Mouse (Mus musculus): ENCODE data around the gene Cog5. TPM values are rescaled to one million over a fixed set of nuclear protein-coding genes. Genes with fewer than 3 reads are reported as not detected.
A peak's percentile ranks its signal among the peaks of the same experiment; 100 is the strongest.

Gene Cog5
- total RNA-seq, 2 experiments from 2014 or later: 60.3 to 93.5 TPM

DNA sequence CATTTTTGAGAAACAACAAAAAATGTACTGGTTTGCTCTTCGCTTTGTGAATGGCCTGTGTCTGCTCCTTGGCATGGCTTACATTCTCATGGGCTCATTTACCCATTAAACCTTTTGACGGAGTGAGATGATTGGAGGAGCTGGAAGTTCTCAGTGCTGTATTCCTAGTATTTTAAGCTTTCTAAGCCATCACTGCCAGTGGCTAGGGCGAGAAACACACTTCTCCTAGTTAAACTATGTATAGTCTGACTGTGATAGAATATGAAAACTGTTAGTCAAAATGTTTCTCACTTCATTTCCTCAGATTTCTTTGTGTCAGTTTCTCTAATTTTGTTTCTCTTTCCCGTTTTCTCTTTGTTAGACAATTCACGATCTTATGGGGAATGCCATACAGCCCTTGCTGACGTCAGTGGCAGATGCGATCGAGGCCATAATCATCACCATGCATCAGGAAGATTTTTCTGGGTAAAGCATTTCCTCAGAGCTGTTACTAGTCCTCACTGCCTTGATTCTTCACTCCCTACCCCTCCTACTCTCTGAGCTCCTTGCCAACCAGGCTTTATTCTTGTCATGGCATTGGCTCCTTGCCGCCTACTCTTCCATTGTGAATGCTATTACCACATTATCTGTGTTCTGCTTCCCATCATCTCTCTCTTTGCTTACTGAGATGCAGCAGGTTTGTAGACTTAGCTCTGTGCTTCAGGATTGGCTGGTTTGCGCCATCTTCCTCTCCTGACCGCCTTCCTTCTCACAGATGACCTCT, 231.4 kb downstream of the Cog5 start:
- ATAC-seq (replicated peaks; ENCODE audit: poor library complexity): no peak

DNA sequence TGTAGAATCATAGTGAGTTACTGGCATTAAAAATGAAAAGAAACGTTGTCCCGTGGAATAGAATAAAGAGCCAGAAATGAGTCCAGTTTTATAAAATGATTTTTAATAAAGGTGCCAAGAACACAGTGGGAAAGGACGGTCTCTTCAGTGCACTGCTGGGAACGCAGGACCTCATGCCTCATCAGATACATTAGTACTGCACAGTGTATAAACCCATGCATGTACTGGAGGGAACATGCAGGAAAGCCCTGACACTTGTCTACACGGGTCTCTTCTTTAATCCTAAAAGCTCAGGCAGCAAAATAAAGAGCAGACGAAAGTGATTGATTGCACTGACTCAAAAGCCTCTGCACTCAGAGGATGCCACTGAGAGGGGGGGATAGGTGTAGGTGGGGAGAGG, 236.0 kb downstream of the Cog5 start:
- ATAC-seq (replicated peaks; ENCODE audit: poor library complexity): no peak

DNA sequence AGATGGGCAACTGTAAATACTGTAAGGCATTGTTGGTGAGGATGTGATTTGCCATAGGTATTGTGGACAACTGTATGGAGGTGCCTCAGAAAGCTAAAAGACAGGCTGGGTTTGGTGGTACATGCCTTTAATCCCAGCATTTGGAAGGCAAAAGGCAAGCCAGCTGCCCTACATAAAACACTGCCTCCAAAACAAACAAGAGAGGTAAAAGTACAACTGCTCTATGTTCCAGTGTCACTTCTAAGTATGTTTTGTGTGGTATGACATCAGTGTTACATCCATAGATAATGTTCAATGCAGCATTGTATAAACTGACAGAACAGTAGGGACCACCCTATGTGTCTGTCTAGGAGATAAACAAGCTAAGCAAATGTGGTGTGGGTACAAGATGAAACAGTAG, 237.4 kb downstream of the Cog5 start:
- ATAC-seq (replicated peaks; ENCODE audit: poor library complexity): no peak

DNA sequence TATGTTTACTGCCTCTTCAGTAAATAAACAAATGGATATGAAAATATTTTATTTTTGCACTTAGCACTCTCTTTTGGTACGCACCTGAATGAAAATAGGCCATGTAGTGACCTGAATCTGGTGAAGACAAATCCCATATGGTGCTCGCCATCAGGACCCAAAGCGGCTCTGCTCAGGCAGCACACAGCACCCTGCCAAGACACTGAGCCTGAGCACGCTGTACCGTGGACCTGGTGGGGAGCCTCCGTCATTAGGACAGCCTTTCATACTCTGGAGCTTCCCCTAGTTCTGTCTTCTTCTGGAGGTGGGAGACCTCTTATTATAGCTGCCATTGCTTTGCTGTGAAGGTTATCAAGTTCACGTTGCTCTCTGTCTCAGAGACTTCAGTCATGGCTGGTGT, 238.1 kb downstream of the Cog5 start:
- ATAC-seq (replicated peaks; ENCODE audit: poor library complexity): no peak

DNA sequence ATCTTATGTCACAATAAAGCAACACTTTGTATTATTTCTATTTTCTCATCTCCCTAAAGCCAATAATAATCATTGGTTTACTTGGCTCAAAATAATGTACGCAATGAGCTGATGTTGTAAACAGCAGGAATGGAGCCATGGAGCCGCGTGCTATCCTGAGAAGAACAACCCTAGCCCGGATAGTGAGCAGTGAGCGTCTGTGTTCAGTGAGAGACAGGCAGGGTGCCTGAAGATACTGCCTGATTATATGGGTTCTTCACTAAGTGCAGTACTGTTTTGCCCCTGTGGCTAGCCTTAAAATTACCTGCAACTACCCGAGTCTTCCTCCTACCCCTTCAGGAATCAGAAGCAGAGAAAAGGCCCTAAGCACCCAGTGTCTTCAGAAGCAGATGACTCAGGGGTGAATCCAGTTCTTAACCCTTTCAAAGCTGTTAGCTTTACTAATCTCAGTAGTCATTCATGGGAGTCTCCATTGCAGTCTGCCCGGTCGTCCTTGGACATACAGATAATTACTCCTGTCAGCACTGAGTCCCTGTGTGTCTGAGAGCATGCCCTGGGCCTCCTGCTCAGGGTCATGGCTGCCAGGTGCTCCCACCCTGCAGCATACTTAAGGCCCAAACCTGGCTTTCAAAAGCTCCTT, 240.5 kb downstream of the Cog5 start:
- no peak for ATAC-seq (replicated peaks; ENCODE audit: poor library complexity)

DNA sequence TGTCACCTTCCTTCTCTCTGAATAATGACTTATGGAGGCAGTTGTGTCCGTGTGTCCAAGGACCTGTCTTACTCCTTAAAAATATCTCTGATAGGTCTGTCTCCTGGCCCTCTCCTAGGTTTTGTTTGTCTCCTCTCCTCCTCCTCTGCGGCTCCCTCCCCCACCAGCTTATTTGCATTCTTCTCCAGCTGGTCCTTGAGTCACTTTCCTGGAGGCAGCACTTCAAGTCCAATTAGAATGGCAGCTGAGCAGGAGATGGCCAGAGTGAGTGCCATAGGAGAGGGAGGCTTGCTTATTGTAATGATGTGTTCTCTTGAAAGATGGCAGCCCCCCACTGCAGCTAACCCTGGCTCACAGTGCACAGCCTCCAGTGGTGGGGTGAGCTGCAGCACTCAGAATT, 241.2 kb downstream of the Cog5 start:
- no peak for ATAC-seq (replicated peaks; ENCODE audit: poor library complexity)

DNA sequence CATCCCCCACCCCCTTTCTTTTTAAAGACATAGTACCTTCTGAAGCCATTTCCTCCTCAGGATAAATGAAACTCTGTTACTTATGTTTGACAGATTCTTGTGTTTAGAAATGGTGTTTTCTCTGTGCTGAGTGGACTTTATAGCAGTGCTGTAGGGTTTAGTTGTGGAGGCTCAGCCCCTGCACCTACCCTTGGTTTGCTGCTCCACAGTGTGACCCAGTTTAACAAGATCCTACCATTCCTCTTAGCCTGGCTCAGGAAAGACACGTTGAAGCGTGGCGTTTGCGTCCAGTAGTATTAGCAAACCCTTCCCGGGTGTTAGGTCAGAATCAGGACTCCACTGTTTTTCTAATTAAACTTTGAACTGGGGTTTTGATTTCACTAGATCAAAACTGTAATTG, 241.6 kb downstream of the Cog5 start:
- ATAC-seq (replicated peaks; ENCODE audit: poor library complexity): no peak

DNA sequence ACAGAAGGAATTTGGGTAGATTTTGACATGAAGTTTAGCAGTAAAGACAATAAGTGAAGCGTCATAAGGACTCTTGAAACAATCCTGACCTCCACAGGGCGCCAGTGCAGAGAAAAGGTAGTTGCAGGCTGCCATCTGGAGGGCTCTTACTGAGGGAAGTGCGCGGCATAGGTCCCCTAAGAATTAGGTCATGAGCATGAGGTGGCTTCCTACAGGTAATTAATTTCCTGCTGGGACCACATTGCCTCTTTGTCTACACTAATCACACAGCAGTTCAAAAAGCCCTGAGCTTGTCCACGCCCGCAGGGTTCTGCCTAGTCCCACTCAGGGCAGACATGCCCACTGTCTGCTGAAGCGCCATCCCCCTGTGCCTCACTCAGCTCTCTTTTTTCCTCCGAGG, 242.3 kb downstream of the Cog5 start:
- ATAC-seq (replicated peaks; ENCODE audit: poor library complexity): no peak

DNA sequence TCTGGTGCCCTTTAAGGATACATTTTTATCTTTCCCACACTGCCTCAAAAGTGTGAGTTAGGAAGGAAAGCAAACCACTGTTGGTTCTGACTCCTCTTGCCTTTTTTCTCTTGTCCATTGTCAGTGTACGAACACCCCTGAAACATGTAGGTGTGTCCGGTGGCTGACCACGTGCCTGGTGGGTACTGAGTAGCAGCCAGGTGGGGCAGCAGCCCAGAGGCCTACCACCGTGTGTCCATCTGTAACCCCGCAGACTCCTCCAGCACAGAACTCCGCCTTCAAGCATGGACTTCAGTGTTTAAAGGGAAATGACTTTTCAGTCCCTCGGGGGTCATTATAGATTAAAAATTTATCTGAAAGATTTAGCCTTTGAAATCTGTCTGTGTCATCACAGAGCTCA, 242.8 kb downstream of the Cog5 start:
- ATAC-seq (replicated peaks; ENCODE audit: poor library complexity): no peak

DNA sequence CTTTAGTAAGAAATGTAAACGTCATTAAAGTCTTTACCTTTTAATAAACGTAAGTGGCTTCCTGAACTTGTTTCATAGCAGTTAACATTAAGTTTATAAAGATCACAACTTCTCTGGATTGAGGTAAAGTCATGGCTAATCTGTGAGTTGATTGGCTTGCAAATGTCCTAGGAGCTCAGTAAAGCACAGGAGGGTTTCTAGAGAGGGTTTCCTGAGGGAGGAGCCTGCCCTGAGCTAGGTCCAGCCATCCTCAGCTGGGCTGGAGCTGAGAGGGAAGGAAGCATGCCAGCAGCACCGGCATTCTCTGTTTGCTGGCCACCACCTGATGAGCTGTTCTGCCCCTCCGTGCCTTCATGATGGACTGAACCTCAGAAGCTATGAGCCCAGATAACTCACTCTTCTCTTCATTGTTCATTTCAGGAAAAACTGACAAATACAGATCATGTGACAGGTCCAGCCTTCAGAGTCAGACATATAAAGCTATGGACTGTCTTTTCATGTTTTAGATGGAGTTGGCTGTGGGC, 245.8 kb downstream of the Cog5 start:
- ATAC-seq (replicated peaks; ENCODE audit: poor library complexity): no peak

DNA sequence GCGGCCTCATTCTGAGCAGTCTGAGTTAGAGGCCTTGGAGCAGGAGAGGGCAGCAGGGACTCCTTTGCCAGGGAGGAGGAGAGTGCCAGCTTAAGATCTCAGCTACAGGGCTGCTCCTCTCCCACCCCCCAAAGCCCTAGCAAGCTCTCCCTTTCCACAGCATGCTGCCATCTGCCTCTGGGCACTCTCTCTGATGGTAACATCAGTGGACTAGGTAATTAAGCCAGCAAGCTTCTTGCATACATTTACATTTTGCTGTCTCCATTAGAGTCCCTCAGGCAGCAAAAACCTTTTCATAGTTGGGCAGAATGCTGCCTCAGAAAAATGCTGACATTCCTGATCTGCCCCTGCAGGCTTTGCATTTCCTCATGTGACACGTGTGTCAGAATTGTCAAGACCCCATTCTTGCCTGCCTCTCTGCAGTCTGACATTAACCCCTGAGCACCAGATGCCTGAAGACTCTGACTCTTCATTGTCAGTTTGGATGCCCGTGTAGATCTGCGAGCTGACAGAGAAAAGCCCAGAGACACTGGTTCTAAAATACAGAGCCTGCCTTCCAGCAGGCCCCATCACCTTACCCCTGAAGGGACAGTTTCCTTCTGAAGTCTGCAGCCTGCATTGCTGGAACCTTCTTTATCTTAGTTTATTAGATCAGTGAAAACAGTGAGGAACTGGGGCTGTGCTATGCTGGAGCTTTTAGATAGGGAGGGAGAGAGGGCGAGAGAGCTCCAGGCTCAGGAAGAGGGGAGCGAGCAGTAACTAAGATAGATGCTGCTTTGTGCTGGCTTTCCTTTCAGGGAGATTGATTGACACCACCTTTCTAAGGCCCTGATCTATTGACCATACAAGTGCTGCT, 251.3 kb downstream of the Cog5 start:
- peak; percentile 44 for ATAC-seq (replicated peaks; ENCODE audit: poor library complexity)

DNA sequence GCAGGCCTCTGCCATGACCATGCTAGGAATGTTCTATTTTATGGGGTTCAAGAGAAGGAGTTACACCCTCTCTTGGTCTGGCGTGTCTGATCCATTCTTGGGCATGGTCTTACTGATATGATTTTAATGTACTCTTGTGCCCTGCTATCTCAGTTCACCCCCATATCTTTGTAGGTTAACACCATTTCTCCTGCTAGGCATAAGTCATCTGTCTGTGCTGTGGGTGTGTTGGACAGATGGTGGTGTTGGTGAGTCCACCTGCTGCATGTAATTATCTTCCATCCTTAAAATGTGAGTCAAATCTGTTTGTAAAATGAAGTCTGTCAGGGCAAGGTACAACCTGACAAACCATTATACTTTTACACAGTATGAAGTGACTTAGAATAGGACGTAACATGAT, 252.8 kb downstream of the Cog5 start:
- ATAC-seq (replicated peaks; ENCODE audit: poor library complexity): 0 out of 2 replicates have a peak, but pooled peaks have one; percentile 17

DNA sequence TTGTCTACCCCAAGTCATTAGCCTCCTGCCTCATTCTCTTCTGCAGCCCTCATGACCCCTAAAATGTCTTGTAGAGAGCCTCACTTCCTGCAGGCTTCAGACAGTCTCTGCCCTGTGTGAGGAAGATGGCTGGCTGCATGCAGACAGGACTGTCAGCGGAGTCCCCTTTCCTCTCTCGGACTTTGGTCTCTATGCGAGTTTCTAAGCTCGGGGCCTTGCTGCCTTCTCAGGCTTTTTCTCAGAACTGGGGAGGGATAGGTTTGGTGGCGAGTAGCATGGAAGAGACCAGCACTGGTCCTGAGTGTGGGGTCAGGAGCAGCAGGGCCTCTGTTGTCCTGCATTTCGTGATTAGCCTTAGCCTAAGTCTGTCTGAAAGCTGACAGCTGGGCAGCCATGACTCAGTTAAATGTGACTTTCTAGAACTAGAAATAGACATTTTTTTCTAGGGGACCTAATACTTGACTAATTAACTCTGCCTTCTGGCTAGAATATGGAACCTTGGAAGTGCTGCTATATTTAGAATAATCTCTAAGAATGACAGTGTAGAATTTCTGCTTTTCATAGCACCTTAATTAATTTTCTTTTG, 258.4 kb downstream of the Cog5 start:
- no peak for ATAC-seq (replicated peaks; ENCODE audit: poor library complexity)

DNA sequence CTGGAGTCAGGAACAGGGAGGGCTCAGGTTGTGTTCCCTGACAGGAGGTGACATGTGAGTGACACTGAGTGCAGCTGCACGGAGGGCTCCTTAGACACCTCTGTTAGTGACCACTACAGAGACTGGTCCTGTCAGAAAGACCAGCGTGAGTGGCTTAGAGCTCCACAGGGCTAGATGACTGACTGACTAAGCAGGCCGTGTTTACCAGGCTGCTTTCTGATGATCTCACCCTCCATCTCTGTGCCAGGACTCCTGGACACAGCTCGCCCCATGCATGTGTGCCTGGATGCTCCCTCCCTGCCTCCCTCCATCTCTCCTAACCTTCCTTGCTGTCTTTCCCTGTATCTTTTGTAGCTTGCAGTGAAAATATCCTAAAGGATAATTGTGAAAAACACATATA, 258.9 kb downstream of the Cog5 start:
- ATAC-seq (replicated peaks; ENCODE audit: poor library complexity): no peak

DNA sequence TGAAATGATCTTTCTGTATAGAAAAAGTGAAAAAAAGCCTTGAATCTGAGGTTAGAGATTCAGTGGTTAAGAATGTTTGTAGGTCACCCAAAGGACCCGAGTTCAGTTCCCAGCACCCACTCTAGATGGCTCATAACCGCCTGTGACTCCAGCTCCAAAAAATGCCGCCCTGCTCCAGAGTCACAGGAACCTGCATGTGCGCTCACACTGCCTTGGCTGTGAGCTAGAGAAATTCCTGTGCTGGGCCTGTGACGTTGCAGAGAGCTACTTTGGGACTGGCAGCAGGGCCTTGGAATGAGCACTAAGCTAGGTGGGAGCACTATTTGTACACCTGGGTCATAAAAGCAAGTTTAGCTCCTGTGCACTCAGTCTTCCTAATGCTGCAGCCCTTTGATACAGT, 262.0 kb downstream of the Cog5 start:
- ATAC-seq (replicated peaks; ENCODE audit: poor library complexity): no peak

DNA sequence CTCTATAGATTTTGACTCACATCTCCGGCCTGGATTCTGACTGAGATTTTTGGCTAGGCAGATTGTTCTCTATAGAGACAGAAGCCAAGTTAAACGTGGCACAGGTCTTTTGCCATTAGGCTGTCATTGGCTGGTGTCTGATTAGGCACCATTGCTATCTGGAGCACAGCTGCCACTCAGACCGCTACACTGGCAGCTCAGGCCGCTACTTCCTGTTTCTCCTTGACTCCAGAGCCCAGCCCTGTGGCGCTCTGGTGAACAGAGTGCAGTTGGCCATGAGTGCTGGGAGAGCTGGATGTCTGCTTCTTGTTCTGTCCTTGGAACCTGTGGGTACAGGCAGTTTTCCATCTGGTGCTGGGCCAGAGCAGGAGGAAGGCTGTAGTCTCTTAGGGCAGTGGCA, 262.6 kb downstream of the Cog5 start:
- ATAC-seq (replicated peaks; ENCODE audit: poor library complexity): peak; percentile 95

DNA sequence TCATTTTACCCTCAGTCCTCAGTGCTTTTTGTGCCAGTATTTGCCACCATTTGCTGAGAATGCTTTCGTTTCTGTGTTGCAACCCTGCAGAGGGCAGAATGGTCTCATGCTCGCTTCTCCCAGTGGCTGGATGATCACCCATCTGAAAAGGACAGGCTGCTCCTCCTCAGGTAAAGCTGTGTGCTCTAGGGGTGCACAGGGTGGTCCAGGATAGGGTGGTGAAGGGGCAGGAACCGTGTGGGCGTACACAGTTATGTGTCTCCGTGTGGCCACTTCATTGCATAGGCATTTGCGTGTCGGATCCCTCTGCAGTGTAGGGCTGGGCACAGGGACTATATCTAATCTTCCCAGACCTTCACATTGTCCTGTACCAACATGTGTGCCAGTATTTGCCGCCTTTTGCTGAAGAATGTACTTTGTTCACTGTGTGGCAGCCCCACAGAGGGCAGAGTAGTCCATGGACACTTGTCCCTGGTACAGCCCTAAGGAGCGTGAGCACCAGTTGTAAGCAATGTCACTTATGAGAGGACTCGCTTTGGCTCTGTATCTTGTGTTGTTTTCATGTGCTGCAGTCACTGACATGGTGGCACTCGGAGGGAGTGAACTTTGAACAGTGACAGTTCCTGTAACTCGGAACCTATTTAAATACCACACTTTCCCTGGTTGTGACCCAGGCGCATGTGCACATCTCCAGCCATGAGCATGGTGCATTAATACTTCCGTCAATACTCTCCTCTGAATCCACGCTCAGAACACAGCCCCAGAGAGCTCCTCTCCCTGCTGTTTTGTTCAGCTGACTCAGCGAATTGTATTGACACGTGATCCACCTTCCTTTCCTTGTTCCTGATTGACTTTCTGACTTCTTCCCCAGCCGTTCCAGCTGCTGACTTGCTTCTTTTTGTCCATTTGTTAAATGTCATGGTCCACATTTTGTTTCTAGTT, 266.1 kb downstream of the Cog5 start:
- no peak; the same call in 1 of the 2 replicates for ATAC-seq (replicated peaks; ENCODE audit: poor library complexity)

DNA sequence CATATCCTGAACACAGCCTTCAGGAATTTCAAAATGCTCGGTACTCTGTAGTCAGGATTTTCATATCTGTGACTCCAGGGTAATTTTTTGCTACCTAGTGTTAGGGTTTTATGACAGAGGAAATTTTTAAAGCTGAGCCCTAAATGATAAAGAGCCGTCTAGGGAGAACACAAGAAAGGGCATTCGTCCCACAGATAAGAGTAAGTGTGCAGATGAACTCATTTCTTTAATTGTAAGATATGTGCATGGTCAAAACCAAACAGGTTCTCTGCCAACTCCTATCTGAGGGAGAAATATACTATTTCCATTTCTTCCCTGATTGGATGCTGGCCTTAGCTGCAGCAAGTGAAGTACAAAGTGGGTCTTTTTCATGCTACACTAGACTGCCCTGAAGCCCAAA, 269.5 kb downstream of the Cog5 start:
- ATAC-seq (replicated peaks; ENCODE audit: poor library complexity): peak; percentile 54

DNA sequence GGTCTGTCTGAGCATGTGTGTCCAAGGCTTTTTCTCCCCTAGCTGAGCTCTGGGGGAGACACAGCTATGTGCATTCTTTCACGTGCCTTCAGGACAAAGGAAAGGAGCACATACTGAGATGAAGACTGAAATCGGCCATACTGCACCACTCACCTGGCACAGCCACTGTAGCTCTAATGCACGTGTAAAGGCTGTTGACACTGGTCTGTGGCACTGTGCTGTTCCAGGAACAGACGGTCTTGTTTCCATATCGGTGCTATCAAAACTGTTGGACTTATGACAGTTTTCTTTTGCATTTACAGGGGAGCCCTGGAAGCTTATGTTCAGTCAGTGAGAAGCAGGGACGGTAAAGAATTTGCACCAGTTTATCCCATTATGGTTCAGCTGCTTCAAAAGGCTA, 270.7 kb downstream of the Cog5 start:
- no peak for ATAC-seq (replicated peaks; ENCODE audit: poor library complexity)

DNA sequence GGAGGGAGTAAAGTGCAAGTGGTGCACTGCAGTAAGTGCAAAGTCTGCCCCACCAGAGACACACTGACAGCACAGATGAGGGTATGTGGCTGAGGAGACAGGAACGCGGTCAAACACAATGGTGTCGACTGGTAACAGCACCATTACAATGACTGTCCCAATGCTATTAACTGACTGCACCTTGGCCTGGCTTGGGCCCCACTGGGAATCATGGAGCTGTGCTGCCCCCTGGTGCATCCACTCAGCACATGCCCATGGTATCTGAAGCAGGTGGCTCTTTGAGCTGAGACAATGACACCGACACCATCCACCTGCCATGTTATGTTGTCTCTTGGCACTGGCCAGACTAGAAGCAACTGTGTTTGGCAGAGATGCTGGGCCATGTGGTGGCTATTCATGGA, 272.0 kb downstream of the Cog5 start:
- ATAC-seq (replicated peaks; ENCODE audit: poor library complexity): peak; percentile 95

Measured in megakaryocyte progenitor cell, adult 5-6 weeks (primary cell).